Mouse (Mus musculus) natural killer cell, adult 2 months (primary cell): ENCODE results near the gene Apon.
"Not testable (repeated sequence)": the region's sequence is repeated elsewhere in the genome, so short reads cannot be mapped to it uniquely, and the experiment has no call there.

ENCODE experiments used
- DNase-seq, 2 experiments: peaks; one replicate each; pipeline ENCODE4 v3.0.0; 2022; ENCODE audit warnings: low spot score in 2 of 2

Gene Apon

DNA sequence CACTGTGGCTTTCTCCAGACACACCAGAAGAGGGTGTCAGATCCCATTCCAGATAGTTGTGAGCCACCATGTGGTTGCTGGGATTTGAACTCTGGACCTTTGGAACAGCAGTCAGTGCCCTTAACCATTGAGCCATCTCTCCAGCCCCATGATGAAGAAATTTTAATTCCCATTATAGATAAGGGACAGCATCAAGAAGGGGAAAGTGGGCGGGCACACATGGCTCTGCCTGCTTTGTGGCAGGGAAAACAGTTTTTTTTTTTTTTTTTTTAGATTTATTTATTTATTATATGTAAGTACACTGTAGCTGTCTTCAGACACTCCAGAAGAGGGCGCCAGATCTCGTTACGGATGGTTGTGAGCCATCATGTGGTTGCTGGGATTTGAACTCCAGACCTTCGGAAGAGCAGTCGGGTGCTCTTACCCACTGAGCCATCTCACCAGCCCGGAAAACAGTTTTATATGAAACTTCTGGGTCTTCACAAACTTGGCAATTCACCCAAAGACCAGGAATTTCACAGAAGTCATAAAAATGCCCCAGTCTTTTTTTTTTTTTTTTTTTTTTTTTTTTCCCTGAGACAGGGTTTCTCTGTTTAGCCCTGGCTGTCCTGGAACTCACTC lies 19.0 kb downstream of the Apon start:
- DNase-seq = not testable (repeated sequence)

DNA sequence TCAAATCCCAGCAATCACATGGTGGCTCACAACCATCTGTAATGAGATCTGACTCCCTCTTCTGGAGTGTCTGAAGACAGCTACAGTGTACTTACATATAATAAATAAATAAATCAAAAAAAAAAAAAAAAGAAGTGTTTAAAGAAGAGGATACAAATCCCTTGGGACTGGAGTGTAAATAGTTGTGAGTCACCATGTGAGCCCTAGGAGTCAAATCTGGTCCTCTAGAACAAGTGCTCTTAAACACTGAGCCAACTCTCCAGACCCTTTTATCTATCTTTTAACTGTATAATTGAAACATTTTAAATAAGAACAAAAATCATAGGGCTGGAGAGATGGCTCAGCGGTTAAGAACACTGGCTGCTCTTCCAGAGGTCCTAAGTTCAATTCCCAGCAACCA lies 21.5 kb downstream of the Apon start:
- DNase-seq = not testable (repeated sequence)

DNA sequence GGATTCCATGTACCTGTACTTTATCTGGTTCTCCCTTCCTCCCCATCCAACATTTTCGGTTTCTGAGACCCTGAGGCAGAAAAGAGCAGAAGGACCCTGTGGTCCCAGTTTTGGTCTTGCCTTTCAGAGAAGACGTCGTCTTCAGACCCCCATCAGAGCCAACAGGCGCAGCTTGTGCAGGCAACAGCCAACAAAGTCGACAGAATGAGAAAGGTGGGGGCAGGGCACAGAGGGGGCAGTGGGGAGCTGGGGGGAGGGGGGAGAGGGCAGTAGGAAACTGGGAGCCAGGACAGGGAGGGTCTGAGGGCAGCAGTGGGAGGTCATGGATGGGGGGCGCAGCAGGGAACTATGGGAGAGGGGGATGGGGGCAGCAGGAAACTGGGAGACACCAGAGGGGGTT lies 24.3 kb downstream of the Apon start:
- DNase-seq = no peak

- DNase-seq = no peak
Observed at GRCm38 (mm10) chr10:128280943-128281342, 27.0 kb downstream of the Apon start.

- DNase-seq = no peak
Observed at GRCm38 (mm10) chr10:128281682-128282081, 27.8 kb downstream of the Apon start.

- no peak for DNase-seq
Observed at GRCm38 (mm10) chr10:128282886-128283450, 29.1 kb downstream of the Apon start.

- DNase-seq = peak; percentile 44 to 66
Observed at GRCm38 (mm10) chr10:128283604-128284579, 30.0 kb downstream of the Apon start.

- not testable (repeated sequence) for DNase-seq
Observed at GRCm38 (mm10) chr10:128290594-128290993, 36.7 kb downstream of the Apon start.

DNA sequence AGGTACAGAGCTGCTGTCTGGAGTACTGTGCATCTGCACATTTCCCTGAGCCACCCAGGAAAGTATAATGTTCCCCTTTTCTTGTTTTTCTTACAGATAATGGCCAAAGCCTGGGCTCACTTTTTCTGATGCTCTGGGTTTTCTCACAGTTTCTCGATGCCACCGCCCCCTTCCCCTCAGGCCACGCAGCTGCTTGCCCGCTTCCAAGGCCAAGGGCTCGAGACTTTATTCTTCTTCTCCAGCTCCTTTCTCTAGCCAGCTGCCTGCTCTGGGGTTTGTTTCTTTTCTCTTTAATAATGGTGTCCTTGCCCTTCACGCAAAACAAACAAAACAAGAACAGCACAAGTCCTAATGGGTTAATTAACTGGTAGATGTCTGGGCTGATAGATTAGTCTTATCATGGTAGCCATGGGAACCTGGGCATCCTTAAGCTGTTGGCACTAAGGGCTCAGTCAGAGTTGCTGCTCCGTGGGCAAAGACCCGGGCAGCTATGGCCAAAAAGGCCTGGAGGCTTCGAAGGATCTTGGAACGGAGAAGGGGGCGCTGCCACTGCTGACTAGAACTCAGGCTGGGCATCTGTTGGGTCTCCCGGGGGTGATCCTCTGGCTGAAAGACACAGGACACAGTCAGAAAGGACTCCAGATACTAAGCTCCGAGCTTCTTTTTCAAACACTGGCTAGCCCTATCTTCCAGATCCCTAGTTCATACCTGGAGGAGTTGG lies 42.6 kb downstream of the Apon start:
- DNase-seq = no peak

DNA sequence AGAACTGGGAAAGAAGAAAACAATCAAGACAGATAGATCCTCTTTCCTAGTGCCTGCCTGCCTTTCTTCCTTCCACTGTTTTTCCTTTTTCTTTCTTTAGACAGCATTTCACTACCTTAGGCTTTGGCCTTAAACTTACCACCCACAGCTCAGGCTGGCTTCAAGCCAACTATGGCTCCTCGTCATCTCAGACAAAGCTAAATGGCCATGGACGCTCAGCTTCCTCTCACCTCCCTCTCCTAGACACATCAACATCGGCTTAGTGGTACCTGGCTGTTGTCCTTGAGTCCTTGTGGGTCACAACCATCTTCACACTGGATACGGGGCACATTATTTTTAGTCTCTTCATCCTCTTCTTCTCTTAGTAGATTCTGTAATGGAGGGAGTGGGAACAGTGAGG lies 43.3 kb downstream of the Apon start:
- no peak for DNase-seq

GRCm38 (mm10) chr10:128297622-128298021 lies 43.7 kb downstream of the Apon start:
- no peak for DNase-seq

- DNase-seq = no peak
Observed at GRCm38 (mm10) chr10:128298243-128298642, 44.3 kb downstream of the Apon start.

DNA sequence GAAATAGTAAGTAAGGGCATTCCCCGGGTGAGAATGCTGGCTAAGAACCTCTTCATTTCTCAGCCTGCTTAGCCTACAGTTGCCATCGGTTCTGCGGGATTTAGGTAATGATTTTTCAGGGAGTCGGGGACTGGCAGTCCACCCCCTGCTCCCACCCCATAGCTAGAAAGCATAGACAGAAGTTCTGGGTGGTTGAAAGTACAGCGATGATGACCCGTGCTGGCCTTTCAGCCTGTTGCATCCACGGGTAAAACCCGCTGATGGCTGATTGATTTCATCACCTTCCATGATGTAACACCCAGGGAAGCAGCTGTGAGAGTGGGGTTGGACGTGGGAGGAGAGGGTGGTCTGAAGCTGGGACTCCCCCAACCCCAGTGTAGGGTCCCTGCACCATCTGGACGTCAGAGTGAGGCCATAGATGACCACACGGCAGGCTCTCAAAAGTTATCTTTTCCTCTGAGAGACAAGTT lies 44.8 kb downstream of the Apon start, which contains the start of gene Il23a:
TSS of gene Il23a (minus strand) at position 51 of the 470 bp plus-strand sequence.
- no peak for DNase-seq

DNA sequence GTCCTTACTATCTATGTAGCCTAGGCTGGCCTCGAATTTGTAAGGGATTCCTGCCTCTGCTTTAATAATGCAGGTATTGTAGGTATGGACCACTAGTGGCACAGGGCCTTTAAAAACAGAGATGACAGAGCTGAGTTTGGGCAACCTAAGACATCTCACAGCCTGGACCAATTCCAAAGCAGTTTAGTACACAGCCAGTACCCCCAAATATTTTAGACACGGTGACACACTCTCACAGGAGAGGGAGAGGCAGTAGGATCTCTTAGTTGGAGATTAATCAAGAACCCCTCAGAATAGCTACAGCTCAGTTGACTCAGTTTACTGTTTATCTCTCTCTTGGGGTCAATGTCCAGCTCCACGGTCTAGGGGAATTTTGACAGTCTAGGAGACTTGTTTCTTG lies 48.5 kb downstream of the Apon start:
- no peak for DNase-seq

DNA sequence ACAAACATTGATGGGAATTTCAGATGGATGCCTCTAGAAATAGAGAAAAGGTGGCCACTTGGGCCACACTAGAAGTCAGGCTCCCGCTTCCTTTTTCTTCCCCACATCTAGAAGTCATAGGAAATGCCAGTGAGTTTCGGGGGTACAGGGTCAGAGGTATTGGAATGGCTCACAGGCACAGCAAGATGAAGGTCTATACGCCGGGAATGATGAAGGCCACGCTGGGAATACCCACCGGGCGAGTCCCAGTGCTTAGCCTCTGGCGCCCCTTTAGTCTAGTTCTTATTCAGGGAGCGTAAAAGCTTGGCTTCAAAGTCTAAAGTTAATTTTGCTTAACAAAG lies 48.9 kb downstream of the Apon start:
- no peak for DNase-seq

DNA sequence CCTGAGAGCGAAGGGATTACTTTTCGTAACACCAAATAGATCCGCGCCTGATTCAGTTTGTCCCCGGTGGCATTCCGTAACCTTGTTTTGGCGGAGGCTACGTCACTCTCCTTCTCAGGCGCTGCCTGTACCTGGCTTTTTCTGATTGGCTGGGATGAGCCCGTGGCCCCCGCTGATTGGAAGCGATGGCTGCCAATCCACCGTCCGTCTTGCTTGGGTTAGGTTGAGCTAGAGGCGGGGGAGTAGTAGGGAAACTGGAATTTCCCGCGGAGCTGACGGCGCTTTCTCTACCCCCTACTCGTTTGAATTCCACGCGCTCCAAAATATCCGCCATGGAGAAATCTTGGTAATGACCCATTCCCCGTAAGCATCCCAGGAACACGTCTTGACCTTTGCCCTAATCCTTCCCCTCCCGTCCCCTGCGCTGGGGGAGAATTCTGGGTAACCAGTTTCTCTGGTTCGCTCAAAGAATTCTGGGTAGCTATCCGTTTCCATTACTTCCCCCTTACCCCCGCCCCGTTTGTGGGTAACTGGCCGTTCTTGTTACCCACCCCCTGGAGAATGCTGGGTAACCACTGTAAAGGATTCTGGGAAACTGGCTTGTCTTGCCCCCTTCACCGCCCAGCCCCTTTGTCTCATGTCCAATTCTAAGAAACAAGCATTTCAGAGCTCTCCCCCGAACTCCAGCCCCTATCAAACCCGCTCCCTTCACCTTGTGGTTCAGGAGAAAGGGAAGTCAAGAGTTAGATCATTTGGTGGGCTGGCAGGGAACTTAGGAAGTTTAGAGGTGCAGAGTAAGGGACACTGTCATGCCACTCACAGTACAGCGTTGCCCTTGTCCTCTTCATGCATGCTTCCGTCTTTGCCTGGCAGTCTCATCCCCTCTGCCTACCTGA lies 49.5 kb downstream of the Apon start, which contains the start of gene Pan2:
TSS of gene Pan2 (plus strand) at position 210 of the 896 bp plus-strand sequence.
- DNase-seq = peak; percentile 100
